Mouse (Mus musculus) embryonic facial prominence, embryonic 15.5 days (tissue): ENCODE results near the gene Nthl1. TPM values are rescaled to one million over a fixed set of nuclear protein-coding genes. Genes with fewer than 3 reads are reported as not detected.

Experiments used
- ATAC-seq: fragments of 200-750 bp; cut with Nextera tagmentation; 2 replicates; pipeline ENCODE4 v1.8.0; 2017; ENCODE audit warnings: low read depth, moderate TSS enrichment; ENCODE audit not compliant: insufficient number of reproducible peaks, low FRiP score, low TSS enrichment
- H3K27ac ChIP-seq: fragments of 300-500 bp; sonication (generic); replicated peaks from 2 replicates; pipeline ENCODE4 v1.5.1; 2015; ENCODE audit warnings: mild to moderate bottlenecking, inconsistent platforms
- H3K27me3 ChIP-seq: fragments of 300-500 bp; sonication (generic); 2 replicates; pipeline ENCODE4 v1.6.1; 2015; ENCODE audit warnings: inconsistent platforms
- H3K36me3 ChIP-seq: fragments of 300-500 bp; sonication (generic); 2 replicates; pipeline ENCODE4 v1.6.1; 2015; ENCODE audit warnings: mild to moderate bottlenecking, inconsistent platforms
- H3K4me1 ChIP-seq: fragments of 300-500 bp; sonication (generic); 2 replicates; pipeline ENCODE4 v1.6.1; 2015; ENCODE audit warnings: inconsistent platforms
- H3K4me2 ChIP-seq: fragments of 300-500 bp; sonication (generic); replicated peaks from 2 replicates; pipeline ENCODE4 v1.6.1; 2015; ENCODE audit warnings: mild to moderate bottlenecking, inconsistent platforms
- H3K4me3 ChIP-seq: fragments of 300-500 bp; sonication (generic); replicated peaks from 2 replicates; pipeline ENCODE4 v1.5.1; 2015; ENCODE audit warnings: mild to moderate bottlenecking, inconsistent platforms
- H3K9ac ChIP-seq: fragments of 300-500 bp; sonication (generic); 2 replicates; pipeline ENCODE4 v1.6.1; 2015; ENCODE audit warnings: inconsistent platforms
- H3K9me3 ChIP-seq: fragments of 300-500 bp; sonication (generic); replicated peaks from 2 replicates; pipeline ENCODE4 v1.6.1; 2016; ENCODE audit warnings: inconsistent platforms
- WGBS: fragments of 180-500 bp; shearing (Covaris S2); methylation state at CpG from one replicate; pipeline ENCODE4 v1.1.7; 2015; 5-methylcytosine and 5-hydroxymethylcytosine counted together
- polyA plus RNA-seq: library from polyadenylated mRNA; unstranded; fragments of >200 nt; fragmentation: Nextera tagmentation; extraction: Ambion mirVana; gene quantifications from 2 replicates; pipeline ENCODE4 v1.2.1, GENCODE M21; 2015

Nthl1 gene
- polyA plus RNA-seq, 1 experiment from 2014 or later = 22.2 TPM

GRCm38 (mm10) chr17:24632813-24633449 lies 451 bp downstream of the Nthl1 start:
- Histone ChIP-seq H3K9me3 (no peaks in the 10 kb centered on the region), H3K9ac (peak overlapping the region; percentile 75), H3K36me3 (peaks cover 30% of the 10 kb centered on the region), H3K4me2 (peak overlapping the region; percentile 77), H3K27me3 (no peaks in the 10 kb centered on the region), H3K4me3 (peak overlapping the region; percentile 71), H3K27ac (peak overlapping the region; percentile 97), H3K4me1 (peaks cover 26% of the 10 kb centered on the region)
- peak; percentile 50; the same call in 1 of the 2 replicates for ATAC-seq
- 8% methylated on average over 22 of the region's 22 CpGs for WGBS

- H3K4me3 ChIP-seq = no peak overlapping the region
- WGBS = 93% methylated on average over 11 of the region's 11 CpGs
- H3K9me3 ChIP-seq = no peaks in the 10 kb centered on the region
- H3K27ac ChIP-seq = peak overlapping the region; percentile 97; the same call in 1 of the 2 replicates
- H3K27me3 ChIP-seq = no peaks in the 10 kb centered on the region
- no peak overlapping the region for H3K9ac ChIP-seq
- no peak for ATAC-seq
- peaks cover 21% of the 10 kb centered on the region for H3K36me3 ChIP-seq
- no peak overlapping the region for H3K4me2 ChIP-seq
- H3K4me1 ChIP-seq = peaks cover 34% of the 10 kb centered on the region
Measured at GRCm38 (mm10) chr17:24633831-24634230, 1.4 kb downstream of the Nthl1 start.

GRCm38 (mm10) chr17:24635024-24635423 lies 2.5 kb downstream of the Nthl1 start:
- H3K27ac ChIP-seq = no peak overlapping the region
- peaks cover 9% of the 10 kb centered on the region for H3K36me3 ChIP-seq
- H3K9me3 ChIP-seq = no peaks in the 10 kb centered on the region
- peaks cover 46% of the 10 kb centered on the region for H3K4me1 ChIP-seq
- H3K4me3 ChIP-seq = no peak overlapping the region
- H3K27me3 ChIP-seq = no peaks in the 10 kb centered on the region
- ATAC-seq = no peak
- 86% methylated on average over 4 of the region's 4 CpGs for WGBS
- H3K4me2 ChIP-seq = no peak overlapping the region
- no peak overlapping the region for H3K9ac ChIP-seq

DNA sequence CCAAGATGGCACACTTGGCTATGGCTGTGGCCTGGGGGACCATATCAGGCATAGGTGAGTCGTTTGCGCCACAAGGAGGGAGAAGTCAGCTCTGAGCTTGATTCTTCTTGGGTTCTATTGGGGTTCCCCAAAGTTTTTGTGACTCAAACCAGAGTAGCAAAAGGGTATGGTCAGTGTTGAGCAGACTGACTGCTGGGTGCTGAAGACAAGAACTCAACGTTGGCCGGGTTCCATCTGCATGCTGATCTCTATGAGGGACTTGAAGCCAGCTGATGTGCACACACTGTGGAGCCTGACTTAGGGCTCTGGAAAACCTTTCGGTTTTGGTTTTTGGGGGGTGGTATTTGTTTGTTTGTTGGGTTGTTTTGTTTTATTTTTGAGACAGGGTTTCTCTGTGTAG lies 3.2 kb downstream of the Nthl1 start:
- H3K4me2 ChIP-seq = no peak overlapping the region
- H3K4me1 ChIP-seq = peaks cover 50% of the 10 kb centered on the region
- no peaks in the 10 kb centered on the region for H3K9me3 ChIP-seq
- 95% methylated on average over 5 of the region's 5 CpGs for WGBS
- H3K36me3 ChIP-seq = peaks cover 3% of the 10 kb centered on the region; the same call in 1 of the 2 replicates
- no peak overlapping the region for H3K4me3 ChIP-seq
- no peak overlapping the region for H3K9ac ChIP-seq
- no peak overlapping the region for H3K27ac ChIP-seq
- no peak for ATAC-seq
- H3K27me3 ChIP-seq = no peaks in the 10 kb centered on the region

DNA sequence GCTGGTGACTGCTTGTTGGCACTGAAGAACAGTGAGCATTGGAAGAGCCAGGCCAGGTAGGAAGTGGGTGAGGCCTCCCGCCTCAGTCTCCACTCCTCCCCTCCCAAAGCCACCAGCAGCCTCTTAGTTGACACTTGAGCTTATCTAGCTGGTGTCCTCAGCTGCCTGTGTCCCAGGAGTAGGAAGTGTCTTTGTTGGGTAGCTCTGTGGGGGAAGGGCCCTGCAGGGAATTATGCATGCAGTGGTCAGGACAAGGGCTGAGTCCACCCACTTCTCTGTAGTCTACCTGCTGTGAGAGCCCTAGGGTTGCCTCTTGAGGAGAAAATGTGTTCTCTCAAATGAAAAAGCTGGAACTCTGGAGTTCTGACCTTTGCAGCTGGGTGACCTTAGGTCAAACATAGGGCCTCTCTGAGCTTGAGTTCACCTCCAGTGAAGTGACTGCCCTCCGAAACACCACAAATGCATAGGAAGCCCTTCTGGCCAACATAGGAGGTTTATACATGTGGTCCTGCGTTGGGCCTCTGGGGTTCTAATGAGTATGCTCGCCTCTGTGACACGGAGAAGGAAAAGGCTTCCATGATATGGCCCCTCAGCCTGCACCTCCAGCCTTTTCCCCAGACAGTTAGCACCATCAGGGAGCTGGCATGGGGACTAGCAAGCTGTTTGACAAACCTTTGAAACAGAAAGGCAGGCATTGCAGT lies 4.5 kb downstream of the Nthl1 start:
- no peak overlapping the region for H3K4me3 ChIP-seq
- H3K9ac ChIP-seq = no peak overlapping the region
- H3K4me2 ChIP-seq = no peak overlapping the region
- H3K27ac ChIP-seq = no peak overlapping the region
- peaks cover 41% of the 10 kb centered on the region for H3K4me1 ChIP-seq
- no peak for ATAC-seq
- H3K27me3 ChIP-seq = no peaks in the 10 kb centered on the region
- H3K36me3 ChIP-seq = 0 out of 2 replicates have a peak, but pooled peaks cover 4% of the 10 kb centered on the region
- 79% methylated on average over 5 of the region's 5 CpGs for WGBS
- H3K9me3 ChIP-seq = no peaks in the 10 kb centered on the region

DNA sequence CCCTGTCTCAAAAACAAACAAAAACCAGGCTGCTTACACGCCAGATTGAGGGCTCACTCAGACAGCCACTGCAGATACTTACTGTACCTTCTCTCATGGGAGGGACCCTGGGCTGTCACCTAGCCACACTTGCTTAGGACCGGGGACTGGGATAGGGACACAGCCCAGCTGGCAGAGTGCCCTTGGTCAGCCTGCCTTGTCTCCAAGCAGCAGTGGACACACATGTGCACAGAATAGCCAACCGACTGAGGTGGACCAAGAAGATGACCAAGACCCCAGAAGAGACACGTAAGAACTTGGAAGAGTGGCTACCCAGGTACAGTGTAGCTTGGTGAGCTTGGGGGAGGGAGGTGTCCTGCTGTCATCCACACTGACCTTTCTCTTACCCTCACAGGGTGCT lies 5.7 kb downstream of the Nthl1 start:
- Histone ChIP-seq H3K27ac (peak overlapping the region; percentile 93), H3K27me3 (no peaks in the 10 kb centered on the region), H3K9me3 (no peaks in the 10 kb centered on the region), H3K4me3 (no peak overlapping the region), H3K4me1 (peaks cover 34% of the 10 kb centered on the region), H3K9ac (no peak overlapping the region), H3K4me2 (no peak overlapping the region), H3K36me3 (0 out of 2 replicates have a peak, but pooled peaks cover 8% of the 10 kb centered on the region)
- ATAC-seq = no peak
- 85% methylated on average over 4 of the region's 4 CpGs for WGBS

- Histone ChIP-seq H3K4me1 (peaks cover 32% of the 10 kb centered on the region), H3K9ac (no peak overlapping the region), H3K4me2 (no peak overlapping the region), H3K27me3 (no peaks in the 10 kb centered on the region), H3K27ac (peak overlapping the region; percentile 93), H3K36me3 (0 out of 2 replicates have a peak, but pooled peaks cover 8% of the 10 kb centered on the region), H3K9me3 (no peaks in the 10 kb centered on the region), H3K4me3 (no peak overlapping the region)
- 22% methylated on average over 9 of the region's 9 CpGs for WGBS
- ATAC-seq = peak; percentile 74
Measured at GRCm38 (mm10) chr17:24638840-24639239, 6.4 kb downstream of the Nthl1 start.

DNA sequence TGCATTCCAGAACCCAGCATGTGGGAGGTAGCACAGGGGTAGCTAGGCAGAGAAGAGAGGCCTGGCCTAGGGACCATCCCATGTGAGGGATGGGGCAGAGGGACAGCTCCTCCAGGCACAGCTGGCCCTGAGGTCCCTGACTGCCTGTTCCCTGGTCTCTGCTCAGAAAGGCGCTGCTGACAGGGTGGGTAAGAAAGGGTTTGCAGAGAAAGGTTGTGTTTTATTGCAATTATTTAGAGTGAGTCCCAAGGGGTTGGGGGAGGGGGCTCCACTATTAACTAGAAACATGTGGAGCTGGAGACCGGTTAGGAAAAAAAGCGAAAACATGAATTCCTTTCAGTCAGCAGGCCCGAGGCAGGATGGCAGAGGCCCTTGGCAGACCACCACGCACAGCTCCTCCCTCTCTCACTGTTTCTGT lies 7.1 kb downstream of the Nthl1 start:
- Histone ChIP-seq H3K4me2 (peak overlapping the region; percentile 22), H3K27ac (peak overlapping the region; percentile 93), H3K4me3 (no peak overlapping the region), H3K27me3 (no peaks in the 10 kb centered on the region), H3K9ac (0 out of 2 replicates have a peak overlapping the region, but pooled peaks have one; percentile 6), H3K9me3 (no peaks in the 10 kb centered on the region), H3K4me1 (peaks cover 36% of the 10 kb centered on the region), H3K36me3 (0 out of 2 replicates have a peak, but pooled peaks cover 8% of the 10 kb centered on the region)
- WGBS = 11% methylated on average over 5 of the region's 5 CpGs
- peak; percentile 68 for ATAC-seq

DNA sequence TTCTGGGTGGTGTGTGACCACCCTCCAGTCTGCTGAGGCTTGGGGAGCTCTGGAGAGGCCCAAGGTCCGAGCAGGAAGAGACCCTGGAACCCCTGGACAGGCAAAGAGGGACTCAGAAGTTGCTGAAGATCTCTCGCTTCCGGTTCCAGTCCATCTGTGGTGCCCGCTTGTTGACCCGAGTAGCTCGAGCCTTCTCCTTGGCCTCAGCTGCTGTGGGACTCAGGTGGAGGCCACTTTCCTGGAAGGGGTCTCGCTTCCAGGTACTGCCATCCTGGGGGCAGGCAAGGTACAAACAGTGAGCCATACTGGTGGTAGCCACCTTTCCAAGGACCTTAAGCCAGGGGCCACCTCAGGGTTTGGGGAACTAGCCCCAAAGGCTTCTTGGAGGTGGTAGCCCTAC lies 7.6 kb downstream of the Nthl1 start:
- Histone ChIP-seq H3K27me3 (no peaks in the 10 kb centered on the region), H3K4me1 (peaks cover 41% of the 10 kb centered on the region), H3K4me2 (peak overlapping the region; percentile 22; the same call in 1 of the 2 replicates), H3K36me3 (0 out of 2 replicates have a peak, but pooled peaks cover 12% of the 10 kb centered on the region), H3K9ac (0 out of 2 replicates have a peak overlapping the region, but pooled peaks have one; percentile 6), H3K27ac (peak overlapping the region; percentile 93), H3K9me3 (no peaks in the 10 kb centered on the region), H3K4me3 (no peak overlapping the region)
- ATAC-seq = no peak
- 86% methylated on average over 7 of the region's 7 CpGs for WGBS

- ATAC-seq = no peak
- 95% methylated on average over 15 of the region's 15 CpGs for WGBS
- Histone ChIP-seq H3K27me3 (no peaks in the 10 kb centered on the region), H3K4me3 (no peak overlapping the region), H3K27ac (peak overlapping the region; percentile 93), H3K4me1 (peaks cover 46% of the 10 kb centered on the region), H3K9me3 (no peaks in the 10 kb centered on the region), H3K9ac (no peak overlapping the region), H3K4me2 (no peak overlapping the region), H3K36me3 (0 out of 2 replicates have a peak, but pooled peaks cover 12% of the 10 kb centered on the region)
Measured at GRCm38 (mm10) chr17:24640581-24640980, 8.1 kb downstream of the Nthl1 start.

DNA sequence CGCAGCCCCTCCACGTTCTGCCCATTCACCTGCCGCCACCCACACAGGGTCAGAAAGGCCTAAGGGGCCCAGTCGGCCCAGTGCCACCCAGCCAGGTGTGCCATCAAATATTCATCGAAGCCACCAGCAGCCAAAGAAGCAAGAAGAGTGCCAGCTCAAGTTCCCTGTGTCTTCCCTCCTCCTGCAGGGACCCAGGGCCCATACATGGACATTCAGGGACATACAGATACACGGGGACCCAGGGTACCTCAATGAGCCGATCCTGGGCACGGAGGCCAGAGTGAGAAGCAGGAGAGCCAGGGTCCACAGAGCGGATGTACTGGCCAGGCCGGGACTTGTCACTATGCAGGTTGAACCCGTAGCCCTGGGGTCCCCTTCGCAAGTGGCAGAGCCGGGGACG lies 9.5 kb downstream of the Nthl1 start:
- no peak overlapping the region for H3K4me3 ChIP-seq
- H3K27ac ChIP-seq = no peak overlapping the region
- no peak for ATAC-seq
- H3K4me2 ChIP-seq = no peak overlapping the region
- H3K36me3 ChIP-seq = peaks cover 16% of the 10 kb centered on the region; the same call in 1 of the 2 replicates
- no peak overlapping the region for H3K9ac ChIP-seq
- no peaks in the 10 kb centered on the region for H3K27me3 ChIP-seq
- peaks cover 54% of the 10 kb centered on the region for H3K4me1 ChIP-seq
- WGBS = 89% methylated on average over 14 of the region's 14 CpGs
- H3K9me3 ChIP-seq = no peaks in the 10 kb centered on the region
